Mouse (Mus musculus): Measurements from ENCODE around the gene Olfr432. TPM values are rescaled to one million over a fixed set of nuclear protein-coding genes. Genes with fewer than 3 reads are reported as not detected.
A peak's percentile ranks its signal among the peaks of the same experiment; 100 is the strongest.
"Not testable (repeated sequence)": the region's sequence is repeated elsewhere in the genome, so short reads cannot be mapped to it uniquely, and the experiment has no call there.

Gene Olfr432
- total RNA-seq (2021) = not detected
- long read RNA-seq, experiment 1 = 0 reads
- long read RNA-seq, experiment 2 = 0 reads

GRCm38 (mm10) chr1:174048893-174049292 is at the start of gene Olfr432:
TSS of gene Olfr432 (plus strand) at chr1:174049205.
- peak; percentile 15 for DNase-seq (ENCODE audit: low spot score)

- DNase-seq (ENCODE audit: low spot score) = not testable (repeated sequence)
Measured at GRCm38 (mm10) chr1:174004352-174005109, 44.5 kb upstream of the Olfr432 start.

- DNase-seq (ENCODE audit: low spot score) = not testable (repeated sequence)
Measured at GRCm38 (mm10) chr1:174007050-174007449, 42.0 kb upstream of the Olfr432 start.

DNA sequence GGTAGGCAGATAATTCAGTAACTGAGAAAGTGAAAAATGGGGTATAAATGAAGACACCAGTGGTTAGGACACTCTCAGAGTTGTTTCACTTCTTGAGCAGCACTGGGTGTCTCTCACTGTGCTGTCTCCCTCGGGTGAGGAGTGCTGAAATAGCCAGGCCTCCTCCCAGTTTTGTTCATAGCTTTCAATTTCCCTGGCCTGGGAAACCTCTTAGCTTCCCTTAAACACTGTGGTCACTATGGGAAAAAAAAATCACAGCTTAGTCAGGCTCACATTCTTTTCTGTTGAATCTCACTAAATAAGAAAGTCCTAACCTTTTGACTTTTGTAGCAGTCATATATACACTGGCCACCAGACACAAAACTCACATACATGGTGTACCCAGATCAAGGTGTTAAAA is 17.3 kb upstream of the Olfr432 start, which contains the start of gene Ifi205:
Gene Ifi205 (minus strand): TSS at position 113 of the 400 bp plus-strand sequence.
- peak; percentile 68 for DNase-seq (ENCODE audit: low spot score)

- no peak for DNase-seq (ENCODE audit: low spot score)
Measured at GRCm38 (mm10) chr1:174035841-174036240, 13.2 kb upstream of the Olfr432 start.

DNA sequence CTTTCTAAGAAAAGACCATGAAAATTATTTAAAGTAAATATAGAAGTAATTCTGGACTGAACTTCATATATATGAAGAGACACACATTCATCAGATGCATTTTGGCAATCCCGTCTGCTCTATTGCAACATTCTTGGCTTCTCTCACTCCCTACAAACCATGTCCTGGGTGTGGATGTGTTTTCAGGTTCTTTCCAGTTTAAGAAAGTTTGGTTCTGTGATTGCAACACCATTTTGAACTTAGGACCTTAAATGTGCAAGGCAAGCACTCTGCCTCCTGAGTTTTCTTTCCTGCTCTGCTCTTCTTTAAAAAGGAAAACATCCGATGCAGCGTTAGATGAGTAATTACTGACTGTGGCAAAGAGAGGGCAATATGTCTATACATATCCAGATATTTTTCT is 10.5 kb upstream of the Olfr432 start:
- DNase-seq (ENCODE audit: low spot score) = peak; percentile 43

DNA sequence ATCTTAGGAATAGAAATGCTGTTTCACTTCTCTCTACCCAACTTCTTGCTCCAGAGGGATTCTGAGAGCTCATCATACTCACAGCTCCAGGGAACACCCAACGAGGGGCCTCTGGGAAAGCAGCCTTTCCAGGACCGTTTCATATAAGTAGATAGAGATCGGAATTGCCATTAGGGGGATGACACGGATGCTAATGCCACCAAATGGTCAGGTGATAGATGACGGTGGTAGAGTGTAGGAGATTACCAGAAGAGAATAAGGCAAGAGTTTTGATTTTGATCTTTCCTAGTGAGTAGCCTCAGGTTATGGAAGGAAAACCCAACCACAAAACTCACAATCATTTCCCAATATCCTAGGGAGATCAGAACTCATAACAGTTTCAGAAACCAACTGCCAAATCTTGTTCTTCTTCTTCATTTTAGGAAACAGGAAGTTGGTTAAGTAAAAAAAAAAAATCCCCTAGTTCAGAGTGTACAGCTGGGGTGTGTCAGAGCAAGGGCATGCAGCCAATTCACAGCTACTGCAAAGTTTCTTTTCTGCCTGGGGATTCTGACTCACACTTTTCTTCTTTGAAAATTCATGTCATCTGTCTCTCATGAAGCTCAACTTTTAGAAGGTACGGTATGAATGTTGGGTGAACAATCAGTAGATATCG is 8.4 kb upstream of the Olfr432 start, which contains the start of gene Olfr433:
Gene Olfr433 (plus strand): TSS at position 183 of the 655 bp plus-strand sequence.
- DNase-seq (ENCODE audit: low spot score) = peak; percentile 73

DNA sequence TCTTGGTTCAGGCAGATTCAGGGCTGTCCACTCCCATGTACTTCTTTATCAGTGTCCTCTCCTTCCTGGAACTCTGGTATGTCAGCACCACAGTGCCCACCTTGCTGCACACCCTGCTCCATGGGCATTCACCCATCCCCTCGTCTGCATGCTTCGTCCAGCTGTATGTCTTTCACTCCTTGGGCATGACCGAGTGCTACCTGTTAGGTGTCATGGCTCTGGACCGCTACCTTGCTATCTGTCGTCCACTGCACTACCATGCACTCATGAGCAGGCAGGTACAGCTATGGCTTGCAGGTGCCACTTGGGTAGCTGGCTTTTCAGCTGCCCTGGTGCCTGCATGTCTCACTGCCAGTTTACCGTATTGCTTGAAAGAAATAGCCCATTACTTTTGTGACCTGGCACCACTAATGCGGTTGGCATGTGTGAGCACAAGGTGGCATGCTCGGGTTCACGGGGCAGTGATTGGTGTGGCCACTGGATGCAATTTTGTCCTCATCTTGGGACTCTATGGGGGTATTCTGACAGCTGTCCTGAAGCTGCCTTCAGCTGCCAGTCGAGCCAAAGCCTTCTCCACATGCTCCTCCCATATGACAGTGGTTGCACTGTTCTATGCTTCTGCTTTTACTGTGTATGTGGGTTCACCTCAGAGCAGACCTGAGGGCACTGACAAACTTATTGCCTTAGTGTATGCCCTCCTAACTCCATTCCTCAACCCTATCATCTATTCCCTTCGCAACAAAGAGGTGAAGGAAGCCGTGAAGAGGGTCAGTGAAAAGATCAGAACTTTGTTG is 6.7 kb upstream of the Olfr432 start:
- DNase-seq (ENCODE audit: low spot score) = not testable (repeated sequence)

DNA sequence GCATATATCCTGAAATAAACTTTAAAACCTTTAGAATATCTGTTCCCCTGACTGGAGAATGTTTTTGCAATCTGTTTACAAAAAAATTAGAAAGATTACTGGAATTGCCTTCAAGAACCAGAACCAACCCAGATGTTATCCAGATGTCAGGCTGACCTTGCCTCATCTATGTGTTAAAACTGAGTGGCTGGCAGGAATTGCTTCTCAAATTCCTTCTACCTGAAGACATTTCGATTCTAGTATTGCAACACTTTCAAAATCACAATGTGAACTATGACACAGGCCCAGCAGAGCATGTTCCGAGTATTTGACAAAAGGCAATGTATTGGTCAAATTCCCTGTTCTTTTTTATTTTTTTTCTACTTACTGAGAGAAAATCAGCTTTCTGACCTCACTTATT is 4.6 kb upstream of the Olfr432 start:
- DNase-seq (ENCODE audit: low spot score) = peak; percentile 64

DNA sequence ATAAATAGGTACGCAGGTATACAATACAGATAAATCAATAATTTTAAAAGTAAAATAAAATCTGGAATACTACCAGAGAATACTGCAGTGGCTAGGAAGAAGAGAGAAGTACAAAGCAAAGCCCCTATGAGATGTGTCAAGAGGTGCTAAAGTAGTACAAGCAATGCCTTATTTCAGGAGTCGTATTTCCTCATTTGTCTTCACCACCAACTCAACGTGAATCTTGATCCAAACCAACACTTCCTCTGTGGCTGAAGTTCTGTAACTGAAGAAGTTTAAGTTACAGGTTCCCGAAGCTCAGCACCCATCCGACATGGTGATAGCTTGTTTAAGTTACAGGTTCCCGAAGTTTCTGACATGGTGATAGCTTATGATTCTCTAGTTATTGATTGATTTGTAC is 778 bp upstream of the Olfr432 start:
- not testable (repeated sequence) for DNase-seq (ENCODE audit: low spot score)

- DNase-seq (ENCODE audit: low spot score) = not testable (repeated sequence)
Measured at GRCm38 (mm10) chr1:174049357-174049756, 352 bp downstream of the Olfr432 start.

DNA sequence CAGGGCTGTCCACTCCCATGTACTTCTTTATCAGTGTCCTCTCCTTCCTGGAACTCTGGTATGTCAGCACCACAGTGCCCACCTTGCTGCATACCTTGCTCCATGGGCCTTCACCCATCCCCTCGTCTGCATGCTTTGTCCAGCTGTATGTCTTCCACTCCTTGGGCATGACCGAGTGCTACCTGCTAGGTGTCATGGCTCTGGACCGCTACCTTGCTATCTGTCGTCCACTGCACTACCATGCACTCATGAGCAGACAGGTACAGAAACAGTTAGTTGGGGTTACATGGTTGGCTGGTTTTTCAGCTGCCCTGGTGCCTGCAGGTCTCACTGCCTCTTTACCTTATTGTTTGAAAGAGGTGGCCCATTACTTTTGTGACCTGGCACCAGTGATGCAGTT is 1.5 kb downstream of the Olfr432 start:
- DNase-seq (ENCODE audit: low spot score) = no peak

DNA sequence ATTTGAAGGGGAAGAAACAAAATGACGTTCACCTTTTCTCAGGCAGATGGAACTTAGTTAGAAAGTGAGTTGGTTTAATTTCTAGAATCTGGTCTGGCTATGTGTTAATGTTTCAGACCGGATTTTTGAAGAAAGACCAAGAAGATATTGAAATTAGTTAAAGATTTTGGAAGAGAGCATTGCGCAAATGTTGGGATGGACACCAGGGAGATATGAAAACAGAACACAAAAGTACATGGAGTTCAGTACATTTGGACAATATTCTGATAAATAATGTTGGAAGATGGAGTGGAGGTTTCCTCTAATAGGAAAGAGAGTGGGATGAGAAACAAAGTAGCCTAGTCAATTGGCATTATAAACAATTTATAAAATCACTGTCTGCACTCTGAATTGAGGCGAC is 2.5 kb downstream of the Olfr432 start:
- DNase-seq (ENCODE audit: low spot score) = peak; percentile 44

GRCm38 (mm10) chr1:174051931-174052536 is 3.0 kb downstream of the Olfr432 start:
- no peak for DNase-seq (ENCODE audit: low spot score)

DNA sequence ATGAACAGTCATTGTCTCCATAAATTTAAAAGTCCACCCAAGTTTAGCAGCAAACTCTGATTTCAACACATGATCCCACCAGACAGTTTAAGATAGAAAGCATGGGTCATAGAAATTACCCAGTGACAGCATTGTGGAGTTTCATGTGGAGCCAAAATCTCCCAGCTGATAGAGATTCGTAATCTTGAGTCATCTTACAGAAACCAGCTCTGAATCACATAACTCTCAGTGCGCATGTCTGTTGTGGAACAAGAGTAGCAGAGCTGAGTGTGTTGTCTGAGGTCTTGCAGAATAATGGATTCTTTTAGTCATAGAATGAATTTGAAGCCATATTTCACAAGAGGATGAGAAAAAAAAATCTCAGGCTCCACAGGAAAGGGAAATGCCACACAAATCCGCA is 4.0 kb downstream of the Olfr432 start:
- peak; percentile 19 for DNase-seq (ENCODE audit: low spot score)

DNA sequence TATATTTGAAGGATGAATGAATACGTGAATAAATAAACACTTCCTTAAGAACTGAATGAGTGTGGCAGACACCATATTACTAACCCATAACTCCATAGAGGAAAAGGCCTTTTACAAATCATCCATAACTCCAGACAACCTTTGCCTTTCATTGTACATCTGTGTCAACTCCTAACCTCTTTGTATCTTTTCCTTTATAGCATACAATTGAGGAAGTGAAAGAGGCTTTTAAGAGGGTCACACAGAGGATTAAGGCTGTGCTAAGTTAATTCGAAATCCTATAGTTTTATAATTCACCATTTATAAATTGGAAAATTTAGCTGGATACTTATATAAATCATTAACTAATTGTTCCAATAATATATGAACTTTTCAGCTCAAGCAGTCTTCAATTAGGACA is 6.2 kb downstream of the Olfr432 start:
- DNase-seq (ENCODE audit: low spot score) = no peak

DNA sequence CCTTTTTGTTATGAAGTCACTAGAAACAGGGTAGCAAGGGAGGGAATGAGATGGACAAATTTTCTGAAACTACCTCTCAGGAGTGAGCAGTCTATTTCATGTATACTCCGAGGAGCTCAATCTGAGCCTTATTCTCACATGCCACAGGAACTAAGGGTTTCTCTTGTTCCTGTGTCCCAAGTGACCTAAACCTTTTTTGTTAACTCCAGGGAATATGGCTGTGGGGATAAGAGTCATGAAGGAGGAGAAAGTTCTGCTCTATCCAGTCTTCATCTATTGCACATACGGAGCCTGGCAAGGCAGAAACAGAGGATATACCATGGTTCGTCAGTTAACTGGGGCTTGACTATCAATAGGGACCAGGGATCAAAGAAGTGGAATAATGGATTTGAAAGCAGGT is 17.3 kb downstream of the Olfr432 start, which contains the start of gene Olfr430:
Gene Olfr430 (plus strand): TSS at position 301 of the 400 bp plus-strand sequence.
- DNase-seq (ENCODE audit: low spot score) = no peak

DNA sequence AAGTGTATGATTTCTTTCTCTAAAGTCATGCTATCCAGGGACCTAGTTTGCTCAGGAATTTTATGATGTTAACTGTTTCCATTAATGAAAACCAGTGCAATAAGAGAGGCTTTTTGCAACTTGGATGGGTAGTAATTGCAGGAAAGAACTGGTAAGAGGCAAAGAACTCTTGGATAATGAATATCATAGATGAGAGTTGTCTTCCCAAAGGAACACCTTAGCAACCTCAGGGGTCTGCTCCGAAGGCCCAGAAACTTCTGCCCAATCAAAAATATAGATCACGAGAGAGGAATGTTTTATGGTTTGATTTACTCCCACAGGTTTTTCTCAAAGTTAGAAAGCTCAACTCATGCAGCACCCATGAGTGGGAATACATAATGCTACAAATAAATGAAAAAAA is 35.0 kb downstream of the Olfr432 start, which contains the start of gene Olfr429:
Gene Olfr429 (plus strand): TSS at position 301 of the 400 bp plus-strand sequence.
- DNase-seq (ENCODE audit: low spot score) = no peak

GRCm38 (mm10) chr1:174096591-174096990 is 47.6 kb downstream of the Olfr432 start, which contains the start of gene Olfr427:
TSS of gene Olfr427 (plus strand) at chr1:174096891.
- DNase-seq (ENCODE audit: low spot score) = no peak

- DNase-seq (ENCODE audit: low spot score) = no peak
Measured at GRCm38 (mm10) chr1:174103735-174104134, 54.7 kb downstream of the Olfr432 start.
